ENCODE assay signal across 16 mouse cellular contexts in genomic region chr7:135595640-135596174, GRCm38 (mm10). TPM values are rescaled to one million over a fixed set of nuclear protein-coding genes. Genes with fewer than 3 reads are reported as not detected.
DNase-seq lines count a peak whose midpoint lies in the region; ATAC-seq and TF ChIP-seq lines count a peak whose summit lies in the region.
"Had no signal": no experiment of that assay in that cellular context is flagged by ENCODE, and none has a peak within 500 bp of the region (broad histone marks: within the 10 kb centered on the region; RNA-seq: fewer than 3 reads in every experiment).

No protein-coding gene starts in this region.

- H3K9ac ChIP-seq in hindbrain, embryonic 12.5 days = no peak overlapping the region
- no peak overlapping the region for H3K9ac ChIP-seq in hindbrain, embryonic 16.5 days (ENCODE audit: low read depth, low read length)
- no peak overlapping the region for H3K9ac ChIP-seq in lung, embryonic 15.5 days
- H3K9ac ChIP-seq: midbrain, embryonic 13.5 days had no signal

- DNase-seq in lung, adult 2 months = no peak
- DNase-seq in thymus, postnatal 4 days = peak; percentile 35
- DNase-seq in thymus, adult 2 months = no peak
- no peak for DNase-seq in ovary, postnatal 36 days (ENCODE audit: low spot score)
- DNase-seq in ovary, postnatal 10 days (ENCODE audit: low spot score) = no peak
- DNase-seq: cerebellum, postnatal 14 days; gastrocnemius, postnatal 10 days; heart, postnatal 10 days; kidney, postnatal 4 days; left cerebral cortex, postnatal 4 days; retina, postnatal 1 day had no signal

- WGBS in hindbrain, embryonic 12.5 days = 55% methylated on average over 5 of the region's 5 CpGs
- 64% methylated on average over 5 of the region's 5 CpGs for WGBS in hindbrain, embryonic 16.5 days
- WGBS in lung, embryonic 15.5 days = 39% methylated on average over 5 of the region's 5 CpGs
- 47% methylated on average over 5 of the region's 5 CpGs for WGBS in lung, adult 2 months
- 29% methylated on average over 5 of the region's 5 CpGs for WGBS in thymus, adult 2 months

- H3K4me2 ChIP-seq in hindbrain, embryonic 12.5 days (replicated peaks) = no peak overlapping the region
- H3K4me2 ChIP-seq in hindbrain, embryonic 16.5 days (ENCODE audit: low read length) = no peak overlapping the region
- H3K4me2 ChIP-seq in lung, embryonic 15.5 days = no peak overlapping the region
- H3K4me2 ChIP-seq: midbrain, embryonic 13.5 days had no signal

- TF ChIP-seq POLR2A in lung, adult 2 months (IDR thresholded peaks at IDR 0.05; ENCODE audit: borderline replicate concordance, extremely low read depth, low read depth, low read length) = no peak
- TF ChIP-seq POLR2A in thymus, adult 2 months (IDR thresholded peaks at IDR 0.05; ENCODE audit: control insufficient read depth, extremely low read depth, insufficient read depth, low read length, poor library complexity) = no peak

- H3K4me1 ChIP-seq in hindbrain, embryonic 12.5 days = peaks cover 18% of the 10 kb centered on the region
- H3K4me1 ChIP-seq in hindbrain, embryonic 16.5 days (ENCODE audit: control insufficient read depth, insufficient read depth, low read depth, low read length) = peaks cover 7% of the 10 kb centered on the region
- H3K4me1 ChIP-seq in lung, embryonic 15.5 days = peaks cover 36% of the 10 kb centered on the region
- peaks cover 15% of the 10 kb centered on the region for H3K4me1 ChIP-seq in lung, adult 2 months (ENCODE audit: control insufficient read depth, insufficient read depth, low read length)
- peaks cover 8% of the 10 kb centered on the region for H3K4me1 ChIP-seq in thymus, adult 2 months (replicated peaks; ENCODE audit: control insufficient read depth, insufficient read depth, low read length)

- no peak overlapping the region for H3K4me3 ChIP-seq in hindbrain, embryonic 12.5 days
- no peak overlapping the region for H3K4me3 ChIP-seq in hindbrain, embryonic 16.5 days (ENCODE audit: low read length)
- H3K4me3 ChIP-seq in lung, embryonic 15.5 days = no peak overlapping the region
- no peak overlapping the region for H3K4me3 ChIP-seq in lung, adult 2 months (replicated peaks; ENCODE audit: extremely low read depth, low read depth, low read length)
- H3K4me3 ChIP-seq in thymus, adult 2 months (ENCODE audit: control insufficient read depth, insufficient read depth, low read length) = no peak overlapping the region
- H3K4me3 ChIP-seq: midbrain, embryonic 13.5 days had no signal

- TF ChIP-seq CTCF in lung, adult 2 months (IDR thresholded peaks at IDR 0.05; ENCODE audit: insufficient read depth, low read length) = no peak
- no peak for TF ChIP-seq CTCF in thymus, adult 2 months (IDR thresholded peaks at IDR 0.05; ENCODE audit: borderline replicate concordance, control insufficient read depth, extremely low read depth, insufficient read depth, low read length, poor library complexity)

- H3K27me3 ChIP-seq in hindbrain, embryonic 12.5 days = no peaks in the 10 kb centered on the region
- H3K27me3 ChIP-seq in hindbrain, embryonic 16.5 days (replicated peaks; ENCODE audit: control insufficient read depth, insufficient read depth, low read length) = no peaks in the 10 kb centered on the region
- H3K27me3 ChIP-seq in lung, embryonic 15.5 days = no peaks in the 10 kb centered on the region
- no peaks in the 10 kb centered on the region; the same call in 1 of the 2 replicates for H3K27me3 ChIP-seq in thymus, adult 2 months (ENCODE audit: control insufficient read depth, insufficient read depth, low read length)
- H3K27me3 ChIP-seq: midbrain, embryonic 13.5 days had no signal

- no peaks in the 10 kb centered on the region for H3K36me3 ChIP-seq in hindbrain, embryonic 12.5 days
- no peaks in the 10 kb centered on the region for H3K36me3 ChIP-seq in hindbrain, embryonic 16.5 days (ENCODE audit: control insufficient read depth, insufficient read depth, low read length)
- no peaks in the 10 kb centered on the region for H3K36me3 ChIP-seq in lung, embryonic 15.5 days
- H3K36me3 ChIP-seq in thymus, adult 2 months (ENCODE audit: control insufficient read depth, insufficient read depth, low read length) = no peaks in the 10 kb centered on the region
- H3K36me3 ChIP-seq: midbrain, embryonic 13.5 days had no signal

- no peak for ATAC-seq in hindbrain, embryonic 12.5 days (ENCODE audit: low FRiP score)
- no peak for ATAC-seq in hindbrain, embryonic 16.5 days
- ATAC-seq in lung, embryonic 15.5 days (ENCODE audit: borderline replicate concordance, extremely low read depth, low FRiP score, low TSS enrichment) = no peak
- ATAC-seq: forebrain, embryonic 14.5 days; midbrain, embryonic 13.5 days had no signal

- no peaks in the 10 kb centered on the region for H3K9me3 ChIP-seq in hindbrain, embryonic 12.5 days (replicated peaks)
- H3K9me3 ChIP-seq in hindbrain, embryonic 16.5 days (ENCODE audit: control insufficient read depth, low read length) = no peaks in the 10 kb centered on the region
- no peaks in the 10 kb centered on the region for H3K9me3 ChIP-seq in lung, embryonic 15.5 days
- H3K9me3 ChIP-seq: midbrain, embryonic 13.5 days had no signal

- 0 out of 2 replicates have a peak overlapping the region, but pooled peaks have one; percentile 23 for H3K27ac ChIP-seq in hindbrain, embryonic 12.5 days
- no peak overlapping the region for H3K27ac ChIP-seq in hindbrain, embryonic 16.5 days (ENCODE audit: low read depth, low read length)
- peak overlapping the region; percentile 23; the same call in 1 of the 2 replicates for H3K27ac ChIP-seq in lung, embryonic 15.5 days
- H3K27ac ChIP-seq in thymus, adult 2 months (ENCODE audit: control insufficient read depth, insufficient read depth, low read length) = no peak overlapping the region
- H3K27ac ChIP-seq: midbrain, embryonic 13.5 days had no signal

RNA-seq across cellular contexts. Expression of gene Ptpre, which starts 58.4 kb away (rescaled TPM):
- 2.3 and 2.5 TPM in 2 replicates for polyA plus RNA-seq in hindbrain, embryonic 12.5 days (2016; fragmentation: Nextera tagmentation; extraction: Ambion mirVana)
- 6.9 and 8.1 TPM in 2 replicates for polyA plus RNA-seq in hindbrain, embryonic 16.5 days (2015; fragmentation: Nextera tagmentation; extraction: Ambion mirVana)
- 1.7 and 2.2 TPM in 2 replicates for polyA plus RNA-seq in lung, embryonic 15.5 days (2015; fragmentation: Nextera tagmentation; extraction: Ambion mirVana)
- 17.1 and 21.4 TPM in 2 replicates for polyA plus RNA-seq in lung, adult 2 months (2012; rRNA removed)
- 19.7 and 19.9 TPM in 2 replicates for polyA plus RNA-seq in thymus, adult 2 months (2012; rRNA removed)

Comparison
In these comparisons a context has a peak if more than half of its experiments do, and no peak if none do; other contexts are left out.
1. H3K27ac ChIP-seq: peak in hindbrain, embryonic 12.5 days (single experiment) and lung, embryonic 15.5 days (single experiment); none in hindbrain, embryonic 16.5 days (single experiment) and thymus, adult 2 months (single experiment).